Mouse (Mus musculus) C2C12 (cell line): ENCODE measurements around the gene Spef1. TPM values are rescaled to one million over a fixed set of nuclear protein-coding genes. Genes with fewer than 3 reads are reported as not detected.

Source experiments
- H3K27me3 ChIP-seq: one replicate; pipeline ENCODE4 v1.6.1; 2011; ENCODE audit not compliant: control insufficient read depth, insufficient read depth, insufficient read length
- H3K36me3 ChIP-seq: one replicate; pipeline ENCODE4 v1.6.1; 2011; ENCODE audit not compliant: control insufficient read depth, insufficient read depth
- H3K4me3 ChIP-seq: one replicate; pipeline ENCODE4 v1.5.1; 2011; ENCODE audit warnings: mild to moderate bottlenecking, control low read depth; ENCODE audit not compliant: poor library complexity, insufficient read depth, severe bottlenecking
- H3K79me2 ChIP-seq: one replicate; pipeline ENCODE4 v1.6.1; 2011; ENCODE audit not compliant: control insufficient read depth, insufficient read depth
- H3K79me3 ChIP-seq: one replicate; pipeline ENCODE4 v1.6.1; 2011; ENCODE audit warnings: low read depth, control low read depth
- H3ac ChIP-seq: one replicate; pipeline ENCODE3; 2011; ENCODE audit warnings: low read depth; ENCODE audit not compliant: control insufficient read depth, insufficient read length
- CEBPB ChIP-seq: IDR thresholded peaks from one replicate; pipeline ENCODE4 v1.6.1; 2011; ENCODE audit warnings: low read depth, mild to moderate bottlenecking, control low read depth, moderate library complexity
- CTCF ChIP-seq: IDR thresholded peaks from one replicate; pipeline ENCODE4 v1.5.1; 2011; ENCODE audit not compliant: control insufficient read depth, insufficient read depth, insufficient read length
- FOSL1 ChIP-seq: IDR thresholded peaks from one replicate; pipeline ENCODE4 v1.8.0; 2011; ENCODE audit warnings: mild to moderate bottlenecking, low read length; ENCODE audit not compliant: poor library complexity, insufficient read depth, severe bottlenecking
- MAX ChIP-seq: IDR thresholded peaks from one replicate; pipeline ENCODE4 v1.6.1; 2011; ENCODE audit warnings: mild to moderate bottlenecking, control low read depth
- MYOD1 ChIP-seq: IDR thresholded peaks from one replicate; pipeline ENCODE4 v1.6.1; 2011; ENCODE audit warnings: low read depth; ENCODE audit not compliant: control insufficient read depth, insufficient read length
- MYOG ChIP-seq: IDR thresholded peaks from one replicate; pipeline ENCODE4 v1.6.1; 2011; ENCODE audit not compliant: control insufficient read depth, insufficient read length; ENCODE audit errors: extremely low read depth
- USF1 ChIP-seq: IDR thresholded peaks from one replicate; pipeline ENCODE4 v1.6.1; 2011; ENCODE audit warnings: low read depth, mild to moderate bottlenecking, control low read depth, moderate library complexity
- polyA plus RNA-seq: library from polyadenylated mRNA; unstranded; fragments of >200 nt; fragmentation: generic; extraction: Trizol; gene quantifications from one replicate; pipeline ENCODE4 v1.2.1, GENCODE M21; 2012; ENCODE audit warnings: missing spikeins

Gene Spef1
- polyA plus RNA-seq, 1 experiment: 7.6 TPM

GRCm38 (mm10) chr2:131145536-131145935, 41.5 kb downstream of the Spef1 start:
- Histone ChIP-seq H3K36me3 (peaks cover 56% of the 10 kb centered on the region), H3K79me3 (peaks cover 1% of the 10 kb centered on the region), H3K79me2 (no peaks in the 10 kb centered on the region), H3K27me3 (no peaks in the 10 kb centered on the region), H3K4me3 (no peak overlapping the region), H3ac (no peak overlapping the region)
- TF ChIP-seq USF1: no peak
- TF ChIP-seq MYOD1: no peak
- no peak for TF ChIP-seq MYOG
- TF ChIP-seq FOSL1: no peak
- TF ChIP-seq MAX: no peak
- TF ChIP-seq CTCF: no peak
- TF ChIP-seq CEBPB: no peak

- H3K79me3 ChIP-seq: peaks cover under 1% of the 10 kb centered on the region
- no peaks in the 10 kb centered on the region for H3K27me3 ChIP-seq
- TF ChIP-seq MAX (no peak), CEBPB (no peak), MYOD1 (no peak), FOSL1 (no peak), CTCF (no peak), USF1 (no peak), MYOG (no peak)
- H3K79me2 ChIP-seq: no peaks in the 10 kb centered on the region
- peaks cover 52% of the 10 kb centered on the region for H3K36me3 ChIP-seq
- no peak overlapping the region for H3K4me3 ChIP-seq
- H3ac ChIP-seq: no peak overlapping the region
These were observed 42.0 kb downstream of the Spef1 start for GRCm38 (mm10) chr2:131145121-131145520.

GRCm38 (mm10) chr2:131143007-131143780, 43.9 kb downstream of the Spef1 start:
- no peak for TF ChIP-seq USF1
- no peak for TF ChIP-seq CEBPB
- Histone ChIP-seq H3K36me3 (peaks cover 34% of the 10 kb centered on the region), H3K79me2 (no peaks in the 10 kb centered on the region), H3K4me3 (no peak overlapping the region), H3K79me3 (no peaks in the 10 kb centered on the region), H3ac (no peak overlapping the region), H3K27me3 (no peaks in the 10 kb centered on the region)

GRCm38 (mm10) chr2:131142592-131142991, 44.5 kb downstream of the Spef1 start:
- Histone ChIP-seq H3K27me3 (no peaks in the 10 kb centered on the region), H3K4me3 (no peak overlapping the region), H3ac (no peak overlapping the region), H3K79me2 (no peaks in the 10 kb centered on the region), H3K79me3 (no peaks in the 10 kb centered on the region), H3K36me3 (peaks cover 32% of the 10 kb centered on the region)
- TF ChIP-seq CEBPB (no peak), CTCF (peak; percentile 31), MAX (no peak), MYOD1 (no peak)

- H3K36me3 ChIP-seq: peaks cover 21% of the 10 kb centered on the region
- H3K27me3 ChIP-seq: no peaks in the 10 kb centered on the region
- no peaks in the 10 kb centered on the region for H3K79me2 ChIP-seq
- TF ChIP-seq MYOG (no peak), CTCF (no peak), MYOD1 (no peak), USF1 (no peak)
- H3K4me3 ChIP-seq: no peak overlapping the region
- no peak overlapping the region for H3ac ChIP-seq
- H3K79me3 ChIP-seq: no peaks in the 10 kb centered on the region
These were observed 45.6 kb downstream of the Spef1 start for GRCm38 (mm10) chr2:131141336-131141986.

GRCm38 (mm10) chr2:131140533-131140905, 46.6 kb downstream of the Spef1 start:
- H3K79me3 ChIP-seq: no peaks in the 10 kb centered on the region
- no peak overlapping the region for H3K4me3 ChIP-seq
- no peak overlapping the region for H3ac ChIP-seq
- H3K79me2 ChIP-seq: no peaks in the 10 kb centered on the region
- TF ChIP-seq FOSL1: no peak
- no peak for TF ChIP-seq CTCF
- no peak for TF ChIP-seq MYOG
- no peak for TF ChIP-seq CEBPB
- TF ChIP-seq MAX: no peak
- no peak for TF ChIP-seq MYOD1
- no peak for TF ChIP-seq USF1
- peaks cover 11% of the 10 kb centered on the region for H3K36me3 ChIP-seq
- H3K27me3 ChIP-seq: no peaks in the 10 kb centered on the region
